Mouse (Mus musculus): ENCODE data around the gene Ncoa7. TPM values are rescaled to one million over a fixed set of nuclear protein-coding genes. Genes with fewer than 3 reads are reported as not detected.

Gene Ncoa7
- polyA plus RNA-seq, 1 experiment = 11.7 TPM

GRCm38 (mm10) chr10:30842643-30843437, 39.7 kb upstream of the Ncoa7 start, which contains the start of gene Hey2:
TSS of gene Hey2 (minus strand) at chr10:30842801.
- TF ChIP-seq EP300 (IDR thresholded peaks at IDR 0.05; ENCODE audit: insufficient read depth, low read depth, low read length) = no peak
- TF ChIP-seq POLR2A (IDR thresholded peaks at IDR 0.05; ENCODE audit: insufficient read depth, low read length) = no peak
- TF ChIP-seq CTCF (IDR thresholded peaks at IDR 0.05; ENCODE audit: low read depth, low read length) = no peak
- Histone ChIP-seq H3K36me3 (ENCODE audit: control insufficient read depth, insufficient read depth, low read length, poor library complexity, severe bottlenecking) (no peaks in the 10 kb centered on the region), H3K9me3 (replicated peaks; ENCODE audit: control insufficient read depth, insufficient read depth, low read length, poor library complexity, severe bottlenecking) (no peaks in the 10 kb centered on the region), H3K4me3 (ENCODE audit: low read depth, low read length) (peak within 1 kb of the TSS; percentile 92), H3K9ac (ENCODE audit: low read depth, poor library complexity, severe bottlenecking) (peak within 1 kb of the TSS; percentile 35), H3K27me3 (ENCODE audit: control insufficient read depth, insufficient read depth, low read length, poor library complexity, severe bottlenecking) (peaks cover 7% of the 10 kb centered on the region), H3K27ac (ENCODE audit: insufficient read depth, low read length) (no peak within 1 kb of the TSS), H3K4me1 (ENCODE audit: control insufficient read depth, insufficient read depth, low read length) (no peaks in the 10 kb centered on the region)

DNA sequence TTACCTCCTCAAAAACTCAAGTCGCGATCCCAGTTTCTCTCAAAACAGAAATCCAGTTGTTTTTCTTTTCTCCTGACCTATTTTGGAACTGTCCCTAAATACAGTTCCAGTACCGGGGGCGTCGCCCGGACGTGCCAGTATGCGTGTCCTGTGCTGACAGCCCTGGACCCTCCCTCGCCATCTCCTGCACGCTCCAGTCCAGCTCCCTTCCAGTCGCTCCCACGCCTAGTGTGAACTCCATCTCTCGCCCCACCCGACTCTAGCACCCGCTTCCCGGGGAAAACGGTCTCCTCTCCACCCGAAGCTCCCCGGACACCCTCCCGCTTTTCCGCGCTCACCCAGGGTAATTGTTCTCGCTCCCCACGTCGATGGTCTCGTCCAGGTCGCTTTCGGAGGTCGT, 39.1 kb upstream of the Ncoa7 start:
- Histone ChIP-seq H3K36me3 (ENCODE audit: control insufficient read depth, insufficient read depth, low read length, poor library complexity, severe bottlenecking) (no peaks in the 10 kb centered on the region), H3K9ac (ENCODE audit: low read depth, poor library complexity, severe bottlenecking) (peak overlapping the region; percentile 3; the same call in 1 of the 2 replicates), H3K27ac (ENCODE audit: insufficient read depth, low read length) (no peak overlapping the region), H3K4me1 (ENCODE audit: control insufficient read depth, insufficient read depth, low read length) (no peaks in the 10 kb centered on the region), H3K4me3 (ENCODE audit: low read depth, low read length) (peak overlapping the region; percentile 92), H3K27me3 (ENCODE audit: control insufficient read depth, insufficient read depth, low read length, poor library complexity, severe bottlenecking) (peaks cover 7% of the 10 kb centered on the region), H3K9me3 (replicated peaks; ENCODE audit: control insufficient read depth, insufficient read depth, low read length, poor library complexity, severe bottlenecking) (no peaks in the 10 kb centered on the region)
- TF ChIP-seq POLR2A (IDR thresholded peaks at IDR 0.05; ENCODE audit: insufficient read depth, low read length) (no peak), EP300 (IDR thresholded peaks at IDR 0.05; ENCODE audit: insufficient read depth, low read depth, low read length) (no peak)

- Histone ChIP-seq H3K27me3 (ENCODE audit: control insufficient read depth, insufficient read depth, low read length, poor library complexity, severe bottlenecking) (peaks cover 7% of the 10 kb centered on the region; the same call in 1 of the 2 replicates), H3K9ac (ENCODE audit: low read depth, poor library complexity, severe bottlenecking) (no peak overlapping the region)
- TF ChIP-seq CTCF (IDR thresholded peaks at IDR 0.05; ENCODE audit: low read depth, low read length) = no peak
- no peak for TF ChIP-seq EP300 (IDR thresholded peaks at IDR 0.05; ENCODE audit: insufficient read depth, low read depth, low read length)
- no peak for TF ChIP-seq POLR2A (IDR thresholded peaks at IDR 0.05; ENCODE audit: insufficient read depth, low read length)
These were observed 37.7 kb upstream of the Ncoa7 start for GRCm38 (mm10) chr10:30840824-30841223.

GRCm38 (mm10) chr10:30838188-30838587, 35.1 kb upstream of the Ncoa7 start:
- Histone ChIP-seq H3K27ac (ENCODE audit: insufficient read depth, low read length) (no peak overlapping the region), H3K9ac (ENCODE audit: low read depth, poor library complexity, severe bottlenecking) (no peak overlapping the region), H3K4me3 (ENCODE audit: low read depth, low read length) (no peak overlapping the region), H3K36me3 (ENCODE audit: control insufficient read depth, insufficient read depth, low read length, poor library complexity, severe bottlenecking) (no peaks in the 10 kb centered on the region), H3K27me3 (ENCODE audit: control insufficient read depth, insufficient read depth, low read length, poor library complexity, severe bottlenecking) (no peaks in the 10 kb centered on the region), H3K4me1 (ENCODE audit: control insufficient read depth, insufficient read depth, low read length) (no peaks in the 10 kb centered on the region), H3K9me3 (replicated peaks; ENCODE audit: control insufficient read depth, insufficient read depth, low read length, poor library complexity, severe bottlenecking) (no peaks in the 10 kb centered on the region)
- TF ChIP-seq CTCF (IDR thresholded peaks at IDR 0.05; ENCODE audit: low read depth, low read length) = no peak
- TF ChIP-seq EP300 (IDR thresholded peaks at IDR 0.05; ENCODE audit: insufficient read depth, low read depth, low read length) = no peak
- TF ChIP-seq POLR2A (IDR thresholded peaks at IDR 0.05; ENCODE audit: insufficient read depth, low read length) = no peak

More at GRCm38 (mm10) chr10:30840824-30841223, 37.7 kb upstream of the Ncoa7 start:
- Histone ChIP-seq H3K27ac (ENCODE audit: insufficient read depth, low read length) (no peak overlapping the region), H3K9me3 (replicated peaks; ENCODE audit: control insufficient read depth, insufficient read depth, low read length, poor library complexity, severe bottlenecking) (no peaks in the 10 kb centered on the region), H3K4me1 (ENCODE audit: control insufficient read depth, insufficient read depth, low read length) (no peaks in the 10 kb centered on the region), H3K4me3 (ENCODE audit: low read depth, low read length) (no peak overlapping the region), H3K36me3 (ENCODE audit: control insufficient read depth, insufficient read depth, low read length, poor library complexity, severe bottlenecking) (no peaks in the 10 kb centered on the region)

DNA sequence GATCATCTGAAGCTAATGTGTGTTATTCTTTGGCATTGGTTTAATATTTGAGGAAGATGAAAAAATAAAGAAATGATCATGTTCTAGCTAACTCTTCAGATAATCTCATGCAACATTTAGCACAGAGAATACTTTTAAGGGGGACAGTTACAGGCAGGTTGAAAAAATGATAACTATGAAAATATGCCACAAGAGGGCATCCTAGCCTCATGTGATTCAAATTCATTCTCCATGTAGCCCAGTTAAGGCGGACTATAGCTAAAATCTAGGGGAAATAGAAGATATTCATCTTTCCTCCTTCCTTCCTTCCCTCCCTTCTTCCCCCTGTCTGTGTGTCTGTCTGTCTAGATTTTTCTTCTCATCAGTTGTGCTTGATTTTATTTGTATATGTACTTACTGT, 21.9 kb upstream of the Ncoa7 start:
- Histone ChIP-seq H3K9me3 (replicated peaks; ENCODE audit: control insufficient read depth, insufficient read depth, low read length, poor library complexity, severe bottlenecking) (peaks cover 8% of the 10 kb centered on the region; the same call in 1 of the 2 replicates), H3K27ac (ENCODE audit: insufficient read depth, low read length) (no peak overlapping the region), H3K27me3 (ENCODE audit: control insufficient read depth, insufficient read depth, low read length, poor library complexity, severe bottlenecking) (no peaks in the 10 kb centered on the region), H3K4me3 (ENCODE audit: low read depth, low read length) (no peak overlapping the region), H3K4me1 (ENCODE audit: control insufficient read depth, insufficient read depth, low read length) (no peaks in the 10 kb centered on the region), H3K9ac (ENCODE audit: low read depth, poor library complexity, severe bottlenecking) (no peak overlapping the region), H3K36me3 (ENCODE audit: control insufficient read depth, insufficient read depth, low read length, poor library complexity, severe bottlenecking) (no peaks in the 10 kb centered on the region)
- TF ChIP-seq POLR2A (IDR thresholded peaks at IDR 0.05; ENCODE audit: insufficient read depth, low read length) = no peak
- TF ChIP-seq EP300 (IDR thresholded peaks at IDR 0.05; ENCODE audit: insufficient read depth, low read depth, low read length) = no peak
- no peak for TF ChIP-seq CTCF (IDR thresholded peaks at IDR 0.05; ENCODE audit: low read depth, low read length)

GRCm38 (mm10) chr10:30810967-30811293, 7.8 kb upstream of the Ncoa7 start:
- Histone ChIP-seq H3K36me3 (ENCODE audit: control insufficient read depth, insufficient read depth, low read length, poor library complexity, severe bottlenecking) (no peaks in the 10 kb centered on the region), H3K4me3 (ENCODE audit: low read depth, low read length) (peak overlapping the region; percentile 95), H3K27me3 (ENCODE audit: control insufficient read depth, insufficient read depth, low read length, poor library complexity, severe bottlenecking) (no peaks in the 10 kb centered on the region), H3K27ac (ENCODE audit: insufficient read depth, low read length) (no peak overlapping the region), H3K9me3 (replicated peaks; ENCODE audit: control insufficient read depth, insufficient read depth, low read length, poor library complexity, severe bottlenecking) (peaks cover 13% of the 10 kb centered on the region), H3K9ac (ENCODE audit: low read depth, poor library complexity, severe bottlenecking) (peak overlapping the region; percentile 64; the same call in 1 of the 2 replicates), H3K4me1 (ENCODE audit: control insufficient read depth, insufficient read depth, low read length) (no peaks in the 10 kb centered on the region)
- TF ChIP-seq POLR2A (IDR thresholded peaks at IDR 0.05; ENCODE audit: insufficient read depth, low read length) (no peak), EP300 (IDR thresholded peaks at IDR 0.05; ENCODE audit: insufficient read depth, low read depth, low read length) (no peak), CTCF (IDR thresholded peaks at IDR 0.05; ENCODE audit: low read depth, low read length) (peak; percentile 42)
